Comparison of ENCODE assay signal across 9 mouse cellular contexts in the genomic region with DNA sequence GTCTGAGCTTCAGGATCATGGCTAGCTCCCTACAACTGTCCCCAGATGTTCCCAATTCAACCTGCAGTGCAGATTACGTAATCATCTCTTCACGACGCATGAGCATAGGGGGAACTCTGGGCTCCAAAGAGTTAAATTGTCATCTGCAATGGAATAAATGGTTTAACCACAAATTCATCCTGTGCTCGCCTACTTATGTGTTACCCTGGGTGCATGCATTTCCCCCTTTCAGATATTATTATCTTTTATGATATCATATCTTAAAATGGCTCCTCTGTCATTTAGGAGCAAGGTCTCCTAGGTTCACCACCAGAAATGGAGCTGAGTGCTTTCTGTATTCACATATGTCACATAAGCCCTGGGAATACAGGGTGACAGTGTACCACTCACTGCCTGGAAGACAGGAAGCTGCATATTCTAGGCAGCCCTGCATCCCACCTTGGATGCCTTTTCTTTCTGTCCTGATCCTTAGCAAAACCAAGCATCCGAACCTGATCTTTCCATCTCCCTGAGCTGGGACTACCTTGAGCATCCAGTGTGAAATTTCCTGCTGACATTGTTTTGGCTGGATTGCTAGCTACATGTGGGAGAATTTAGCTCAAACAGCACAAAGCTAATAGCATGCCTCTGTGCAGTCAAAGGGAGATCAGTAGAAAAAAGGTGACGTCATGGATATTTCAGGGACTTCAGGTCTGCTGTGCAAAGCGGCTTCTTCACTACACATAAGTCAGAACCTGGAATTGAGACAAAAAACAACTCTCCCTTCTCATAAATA.
DNase-seq lines count a peak whose midpoint lies in the region; ATAC-seq and TF ChIP-seq lines count a peak whose summit lies in the region.
"Had no signal": no experiment of that assay in that cellular context is flagged by ENCODE, and none has a peak within 500 bp of the region (broad histone marks: within the 10 kb centered on the region; RNA-seq: fewer than 3 reads in every experiment).

No protein-coding gene starts in this region.

- H3K4me1 ChIP-seq in hindbrain, embryonic 13.5 days (replicated peaks): peaks cover 13% of the 10 kb centered on the region
- H3K4me1 ChIP-seq in hindbrain, embryonic 12.5 days: peaks cover 14% of the 10 kb centered on the region
- H3K4me1 ChIP-seq in liver, postnatal 0 days (ENCODE audit: insufficient read depth): peaks cover 24% of the 10 kb centered on the region

- H3K9me3 ChIP-seq in hindbrain, embryonic 13.5 days: no peaks in the 10 kb centered on the region
- no peaks in the 10 kb centered on the region for H3K9me3 ChIP-seq in hindbrain, embryonic 12.5 days (replicated peaks)
- no peaks in the 10 kb centered on the region for H3K9me3 ChIP-seq in liver, postnatal 0 days (ENCODE audit: low read length)

- no peak overlapping the region for H3K4me3 ChIP-seq in hindbrain, embryonic 13.5 days
- no peak overlapping the region for H3K4me3 ChIP-seq in hindbrain, embryonic 12.5 days
- peak overlapping the region; percentile 33; the same call in 1 of the 2 replicates for H3K4me3 ChIP-seq in liver, postnatal 0 days (ENCODE audit: low read depth, low read length)

- TF ChIP-seq POLR2A in brain, embryonic 14.5 days (IDR thresholded peaks at IDR 0.05; ENCODE audit: borderline replicate concordance, extremely low read depth, insufficient read depth, insufficient read length, poor library complexity, severe bottlenecking): no peak

- WGBS in hindbrain, embryonic 13.5 days: 64% methylated on average over 7 of the region's 7 CpGs
- WGBS in hindbrain, embryonic 12.5 days: 63% methylated on average over 7 of the region's 7 CpGs
- WGBS in liver, postnatal 0 days (ENCODE audit: insufficient replicate concordance): 26% methylated on average over 7 of the region's 7 CpGs

- no peaks in the 10 kb centered on the region for H3K36me3 ChIP-seq in hindbrain, embryonic 13.5 days
- H3K36me3 ChIP-seq in hindbrain, embryonic 12.5 days: no peaks in the 10 kb centered on the region
- H3K36me3 ChIP-seq in liver, postnatal 0 days (replicated peaks; ENCODE audit: insufficient read depth, low read length): no peaks in the 10 kb centered on the region

- no peaks in the 10 kb centered on the region for H3K27me3 ChIP-seq in hindbrain, embryonic 13.5 days
- H3K27me3 ChIP-seq in hindbrain, embryonic 12.5 days: no peaks in the 10 kb centered on the region
- H3K27me3 ChIP-seq in liver, postnatal 0 days (ENCODE audit: insufficient read depth, low read length): no peaks in the 10 kb centered on the region

- no peak overlapping the region for H3K4me2 ChIP-seq in hindbrain, embryonic 13.5 days
- no peak overlapping the region for H3K4me2 ChIP-seq in hindbrain, embryonic 12.5 days (replicated peaks)
- H3K4me2 ChIP-seq in liver, postnatal 0 days (ENCODE audit: low read depth, low read length): peak overlapping the region; percentile 64
- H3K4me2 ChIP-seq: heart, embryonic 11.5 days had no signal

- peak; percentile 60 for DNase-seq in CD4-positive helper T cell, adult 2 months (ENCODE audit: low read depth, low spot score)
- DNase-seq in brain, embryonic 14.5 days (ENCODE audit: low read depth): peak; percentile 33
- no peak for DNase-seq in liver, postnatal 0 days
- DNase-seq in urinary bladder, adult 2 months (ENCODE audit: low spot score): no peak
- DNase-seq in ovary, postnatal 14 days (ENCODE audit: low spot score): no peak
- no peak for DNase-seq in layer of hippocampus, adult 11-12 months (ENCODE audit: low spot score)

- TF ChIP-seq EP300 in liver, postnatal 0 days (IDR thresholded peaks at IDR 0.05; ENCODE audit: low read depth): no peak; the same call in 1 of the 2 replicates

- no peak overlapping the region for H3K9ac ChIP-seq in hindbrain, embryonic 13.5 days
- no peak overlapping the region for H3K9ac ChIP-seq in hindbrain, embryonic 12.5 days
- no peak overlapping the region for H3K9ac ChIP-seq in liver, postnatal 0 days (replicated peaks)

- H3K27ac ChIP-seq in hindbrain, embryonic 13.5 days: 0 out of 2 replicates have a peak overlapping the region, but pooled peaks have one; percentile 44
- no peak overlapping the region for H3K27ac ChIP-seq in hindbrain, embryonic 12.5 days
- H3K27ac ChIP-seq in liver, postnatal 0 days (ENCODE audit: low read depth): peak overlapping the region; percentile 82

- TF ChIP-seq CTCF in brain, embryonic 14.5 days (IDR thresholded peaks at IDR 0.05; ENCODE audit: borderline replicate concordance, extremely low read depth, insufficient read depth, insufficient read length): no peak
- no peak for TF ChIP-seq CTCF in liver, postnatal 0 days (IDR thresholded peaks at IDR 0.05; ENCODE audit: low read depth)

- ATAC-seq in hindbrain, embryonic 13.5 days (ENCODE audit: low FRiP score): peak; percentile 72; the same call in 1 of the 2 replicates
- ATAC-seq in hindbrain, embryonic 12.5 days (ENCODE audit: low FRiP score): no peak
- no peak for ATAC-seq in liver, postnatal 0 days

Comparison
In these comparisons a context has a peak if more than half of its experiments do, and no peak if none do; other contexts are left out.
1. DNase-seq: peak in CD4-positive helper T cell, adult 2 months (single experiment) and brain, embryonic 14.5 days (single experiment); none in liver, postnatal 0 days (single experiment), urinary bladder, adult 2 months (single experiment), ovary, postnatal 14 days (single experiment) and layer of hippocampus, adult 11-12 months (single experiment).